Mouse (Mus musculus): ENCODE measurements at regions not wholly inside any gene's neighbourhood (a gene's known extent, or its start where the extent isn't known, plus 50 kb on each side); places are given as distances from the start of the nearest gene placed in this dataset.

DNA sequence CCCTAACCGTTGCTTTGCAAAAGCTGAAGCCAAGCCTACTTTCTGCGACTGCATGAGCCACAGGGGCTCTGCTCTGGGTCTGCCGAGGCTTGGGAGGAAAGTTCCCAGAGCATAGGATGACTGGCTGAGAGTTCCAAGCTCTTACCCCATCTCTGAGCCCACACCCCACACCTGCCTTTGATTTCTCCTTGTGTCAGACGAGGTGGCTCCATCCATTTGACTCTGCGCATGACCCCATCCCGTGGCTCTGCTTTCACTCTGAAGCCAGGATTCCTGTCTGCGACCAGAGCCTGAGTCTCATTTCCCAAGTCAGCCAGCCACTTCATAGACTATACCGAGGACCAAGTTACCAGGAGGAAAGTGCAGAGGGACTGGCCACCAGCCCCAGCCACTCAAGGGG, 216.1 kb upstream of the Msx2 start:
- TF ChIP-seq POLR2A (IDR thresholded peaks at IDR 0.05; ENCODE audit: borderline replicate concordance, control insufficient read depth, low read depth, low read length) (no peak), CTCF (IDR thresholded peaks at IDR 0.05; ENCODE audit: control insufficient read depth, insufficient read depth, low read length) (no peak)
